ENCODE assay signal across 25 mouse cellular contexts in genomic region chr5:29848091-29848490, GRCm38 (mm10).
"Had no signal": no experiment of that assay in that cellular context is flagged by ENCODE, and none has a peak within 500 bp of the region (broad histone marks: within the 10 kb centered on the region; RNA-seq: fewer than 3 reads in every experiment).

No protein-coding gene starts in this region.

- H3K27ac ChIP-seq: heart, embryonic 13.5 days; heart, embryonic 15.5 days; hindbrain, embryonic 13.5 days; hindbrain, embryonic 15.5 days; hindbrain, postnatal 0 days; kidney, embryonic 15.5 days; kidney, postnatal 0 days; limb, embryonic 13.5 days; limb, embryonic 15.5 days; liver, embryonic 12.5 days; liver, embryonic 14.5 days had no signal

- H3K4me3 ChIP-seq: heart, embryonic 13.5 days; heart, embryonic 15.5 days; hindbrain, embryonic 13.5 days; hindbrain, embryonic 15.5 days; kidney, embryonic 15.5 days; limb, embryonic 13.5 days; limb, embryonic 15.5 days; liver, embryonic 12.5 days had no signal

- DNase-seq: gastrocnemius, postnatal 25 days; heart, adult 18-20 months; heart, postnatal 14 days; heart, postnatal 36 days; kidney, adult 11 months; kidney, adult 2 months; kidney, adult 9 months; kidney, postnatal 14 days; kidney, postnatal 36 days; layer of hippocampus, adult 9-11 months; layer of hippocampus, postnatal 36 days; left cerebral cortex, postnatal 4 days; lung, adult 18-20 months had no signal

- H3K4me1 ChIP-seq: heart, embryonic 15.5 days; hindbrain, embryonic 15.5 days; kidney, embryonic 15.5 days; limb, embryonic 13.5 days; limb, embryonic 15.5 days; liver, embryonic 12.5 days had no signal

- ATAC-seq: hindbrain, postnatal 0 days; intestine, embryonic 16.5 days; liver, embryonic 12.5 days had no signal
